Mouse (Mus musculus) brain, adult 2 months (tissue): Measurements from ENCODE around the gene Esrrg.

Source experiments
- DNase-seq: peaks from one replicate; pipeline ENCODE4 v3.0.0; 2011; ENCODE audit warnings: low read depth, low spot score

Gene Esrrg

DNA sequence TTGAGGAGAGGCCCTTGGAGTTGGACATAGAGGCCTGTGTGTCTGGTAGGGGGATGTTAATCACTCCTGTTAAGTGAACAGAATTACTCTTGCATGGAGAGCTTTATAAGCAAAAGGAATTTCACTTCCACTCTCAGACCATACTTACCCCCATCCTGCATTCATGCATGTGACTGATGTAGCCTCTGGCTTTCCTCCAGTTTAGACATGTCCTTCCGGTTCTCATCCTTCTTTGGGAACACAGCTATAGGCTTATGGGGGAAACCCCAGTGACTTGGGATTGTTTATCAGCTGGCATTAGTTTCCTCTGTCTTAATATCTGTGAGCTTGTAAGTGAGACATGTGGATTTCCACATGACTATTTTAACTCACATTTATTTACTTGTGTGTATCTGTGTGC lies 217.5 kb downstream of the Esrrg start:
- DNase-seq, result no peak

DNA sequence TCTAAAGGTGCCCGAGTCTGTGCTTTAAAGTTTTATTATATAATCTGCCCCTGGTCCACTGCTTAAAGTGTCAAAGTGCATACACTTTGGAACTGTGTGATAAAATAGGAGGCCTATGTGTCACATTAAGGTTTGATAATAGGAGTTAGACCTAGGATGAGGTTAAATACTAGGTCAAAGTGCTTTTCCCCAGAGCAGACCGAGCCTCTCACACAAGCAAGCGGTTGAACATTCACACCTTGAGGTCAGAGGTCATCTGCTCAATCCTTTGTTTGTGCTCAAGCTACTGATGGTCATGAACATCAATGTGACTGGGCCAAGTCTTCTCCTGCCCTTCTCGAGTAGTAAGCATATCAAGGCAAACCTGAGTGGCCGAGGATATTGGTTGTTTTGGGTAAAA lies 218.3 kb downstream of the Esrrg start:
- DNase-seq, result no peak

DNA sequence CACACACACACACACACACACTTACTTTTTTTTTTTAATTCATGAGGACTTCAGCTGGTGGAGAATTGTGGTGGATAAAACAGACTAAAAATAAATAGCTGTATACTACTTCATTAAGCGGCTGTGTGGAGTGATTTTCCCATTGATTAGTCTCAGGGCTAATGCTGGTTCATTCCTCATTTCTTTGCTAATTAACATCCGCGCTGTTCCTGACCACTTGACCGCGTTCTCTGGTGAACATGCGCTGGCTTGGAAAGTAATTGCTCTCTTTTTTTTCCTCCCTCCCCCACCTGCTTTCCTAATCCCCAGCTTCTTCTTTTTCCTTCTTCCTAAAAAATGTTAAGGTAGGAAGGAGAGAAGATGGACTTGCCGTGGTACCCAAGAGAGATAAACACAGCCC lies 222.3 kb downstream of the Esrrg start:
- no peak for DNase-seq

DNA sequence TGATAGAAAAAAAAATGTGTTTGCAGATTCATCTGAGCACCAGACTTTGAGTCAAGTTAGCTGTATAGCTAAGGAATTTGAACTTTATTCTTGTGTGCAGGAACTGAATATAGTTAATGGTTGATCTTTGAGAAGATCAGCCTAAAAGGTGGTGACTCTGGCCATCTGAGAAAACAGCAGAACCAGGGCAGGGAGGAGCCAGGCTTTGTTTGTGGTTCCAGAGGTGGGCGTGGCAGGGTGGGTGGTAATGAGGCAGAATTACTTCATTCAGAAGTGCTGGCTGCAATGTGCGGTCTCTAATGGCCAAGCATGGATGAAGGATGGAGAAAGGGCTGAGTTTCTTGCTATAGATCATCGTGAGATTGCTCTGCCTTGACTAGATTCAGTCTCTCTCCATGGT lies 224.3 kb downstream of the Esrrg start:
- DNase-seq, result no peak

DNA sequence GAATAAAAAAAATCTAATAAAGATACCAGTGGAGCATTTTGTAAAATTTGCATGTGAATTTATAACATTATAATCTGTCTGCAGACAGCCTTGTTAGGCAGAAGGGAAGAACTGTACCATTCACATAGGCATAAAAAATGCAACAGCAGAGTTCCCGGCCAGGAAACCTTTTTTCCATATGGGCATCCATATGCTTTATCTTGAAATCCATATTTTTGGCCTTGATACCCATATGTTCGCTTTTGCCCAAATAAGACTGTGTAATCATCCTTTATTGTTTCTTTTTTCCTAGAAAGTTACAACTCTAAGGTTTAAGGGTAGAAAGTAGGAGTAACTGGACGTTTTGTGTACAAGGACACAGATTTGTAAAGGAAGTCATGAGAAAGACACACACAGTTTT lies 226.0 kb downstream of the Esrrg start:
- DNase-seq, result peak; percentile 61

DNA sequence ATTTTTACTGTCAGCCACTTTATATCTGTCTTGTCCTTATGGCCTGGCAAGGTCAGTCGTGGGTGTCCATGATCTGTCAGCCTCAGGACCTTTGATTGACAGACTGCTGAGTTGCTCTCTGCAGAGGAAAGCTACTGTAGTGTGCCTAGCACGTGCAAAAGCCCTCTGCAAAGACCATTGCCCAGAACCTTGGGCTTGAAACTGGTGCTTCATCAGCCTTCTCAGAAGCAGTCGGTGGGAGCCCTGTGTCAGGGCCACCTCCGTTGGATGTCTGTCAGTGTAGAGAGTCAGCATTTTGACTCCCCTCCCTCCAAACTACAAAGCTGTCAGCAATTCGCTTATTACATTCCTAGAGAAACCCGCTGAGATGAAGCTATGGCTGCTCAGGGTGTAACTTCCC lies 227.8 kb downstream of the Esrrg start:
- DNase-seq, result no peak

DNA sequence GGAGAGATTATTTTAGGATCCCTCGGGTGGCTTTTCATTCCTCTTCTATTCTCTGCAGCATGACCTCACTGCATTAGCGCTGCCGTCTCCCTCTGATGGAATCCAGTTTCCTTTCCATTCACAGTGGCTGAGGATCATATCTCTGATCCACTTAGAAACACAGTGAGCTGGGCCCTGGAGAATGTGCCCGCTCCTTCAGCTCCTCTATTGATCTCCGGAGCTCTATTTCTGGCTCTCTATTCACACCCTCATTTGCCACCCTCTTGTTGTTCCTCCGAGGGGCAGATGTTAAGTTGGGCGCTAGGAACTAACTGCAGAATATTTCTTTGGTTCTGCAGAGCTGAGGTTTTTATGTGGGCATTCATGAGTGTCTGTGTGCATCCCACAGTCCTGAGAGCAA lies 228.3 kb downstream of the Esrrg start:
- peak; percentile 71 for DNase-seq

DNA sequence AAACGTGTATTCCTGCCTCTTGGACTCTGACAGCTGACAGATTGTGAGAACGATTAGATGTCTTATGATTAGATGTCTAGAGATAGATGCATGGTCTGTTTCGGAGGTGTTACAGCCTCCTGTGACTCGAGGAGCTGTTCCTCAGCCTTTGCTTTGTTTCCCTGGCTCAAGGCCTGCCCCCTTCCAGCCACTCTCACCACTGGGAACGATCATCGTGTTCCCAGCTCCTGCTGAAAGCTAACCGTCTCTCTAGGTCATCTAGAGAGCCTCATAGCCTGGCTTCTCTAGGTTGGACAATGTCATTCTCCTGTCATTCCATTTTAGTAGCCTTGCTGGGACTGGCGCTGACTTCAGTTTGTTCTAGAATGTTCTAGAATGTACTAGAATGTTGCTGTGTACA lies 233.0 kb downstream of the Esrrg start:
- no peak for DNase-seq

DNA sequence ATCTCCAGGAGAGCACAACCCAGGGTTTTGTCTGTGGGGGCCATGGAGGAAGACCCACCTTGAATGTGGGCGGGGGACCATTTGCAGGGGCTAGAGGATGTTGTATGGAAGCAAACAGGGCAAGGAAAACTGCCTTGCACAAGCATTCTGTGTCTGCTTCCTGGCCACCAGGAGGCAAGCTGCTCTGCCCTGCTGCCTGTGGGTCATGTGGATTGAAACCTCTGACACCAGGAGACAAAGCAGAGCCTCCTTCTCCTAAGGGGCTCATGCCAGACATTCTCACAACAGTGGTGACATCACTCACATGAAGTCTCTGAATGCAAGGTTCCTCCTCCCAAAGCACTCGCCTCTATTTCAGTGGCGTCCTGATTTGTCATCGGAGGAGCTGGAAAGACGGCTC lies 234.1 kb downstream of the Esrrg start:
- no peak for DNase-seq

DNA sequence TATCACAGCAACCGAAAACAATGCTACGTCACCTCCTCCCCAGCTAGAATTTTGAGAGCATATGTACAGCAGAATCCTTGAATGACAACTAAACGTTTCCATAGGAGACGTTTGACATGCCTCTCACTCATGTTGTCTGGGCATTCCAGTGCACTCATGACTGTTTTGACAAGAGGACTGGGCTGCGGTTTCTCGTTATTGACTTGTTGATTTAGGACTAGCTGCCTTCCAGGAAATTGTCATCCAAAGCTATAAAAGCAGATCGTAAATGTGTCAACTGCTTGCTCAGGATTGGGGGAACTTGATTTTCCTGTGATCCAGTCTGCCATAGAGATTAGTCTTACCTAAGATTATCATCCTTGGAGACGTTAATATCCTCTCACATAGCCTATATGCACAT lies 245.6 kb downstream of the Esrrg start:
- no peak for DNase-seq

DNA sequence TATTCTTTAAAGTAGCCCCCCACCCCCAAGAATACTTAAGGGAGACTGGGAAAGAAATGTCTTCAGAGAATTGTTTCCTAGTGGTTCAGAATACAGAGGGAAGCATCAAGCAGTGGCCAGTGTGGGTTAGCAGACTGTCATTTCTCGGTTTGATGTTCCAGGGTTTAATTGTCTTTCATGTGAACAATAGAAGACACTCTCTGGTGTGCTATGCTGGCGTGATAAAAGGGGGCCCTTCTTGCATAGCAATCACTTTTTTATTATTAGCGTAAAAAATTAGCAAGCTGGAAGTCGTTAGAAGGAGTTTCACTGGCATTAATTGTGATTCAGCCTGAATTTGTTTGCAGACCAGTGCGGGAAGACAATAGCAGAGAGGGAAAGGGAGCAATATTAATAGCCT lies 253.7 kb downstream of the Esrrg start:
- no peak for DNase-seq

DNA sequence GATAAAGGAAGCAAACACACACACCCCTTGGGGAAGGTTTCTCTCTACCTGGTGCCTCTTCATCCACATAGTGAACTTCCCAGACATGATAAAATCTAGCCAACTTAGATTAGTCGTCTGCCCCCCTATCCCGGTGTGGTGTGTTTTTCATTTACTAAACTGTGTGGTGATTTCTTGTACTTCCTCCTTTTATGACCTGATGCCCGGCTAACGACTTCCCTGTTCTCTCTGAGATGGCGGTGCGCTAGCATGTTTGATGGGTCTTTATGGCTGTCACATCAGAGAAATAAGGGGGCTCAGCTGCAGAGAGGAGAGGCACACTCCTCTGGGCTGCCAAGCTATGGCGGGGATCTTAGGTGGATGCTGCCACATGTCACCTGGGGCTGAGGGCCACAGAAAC lies 259.8 kb downstream of the Esrrg start:
- DNase-seq, result no peak

DNA sequence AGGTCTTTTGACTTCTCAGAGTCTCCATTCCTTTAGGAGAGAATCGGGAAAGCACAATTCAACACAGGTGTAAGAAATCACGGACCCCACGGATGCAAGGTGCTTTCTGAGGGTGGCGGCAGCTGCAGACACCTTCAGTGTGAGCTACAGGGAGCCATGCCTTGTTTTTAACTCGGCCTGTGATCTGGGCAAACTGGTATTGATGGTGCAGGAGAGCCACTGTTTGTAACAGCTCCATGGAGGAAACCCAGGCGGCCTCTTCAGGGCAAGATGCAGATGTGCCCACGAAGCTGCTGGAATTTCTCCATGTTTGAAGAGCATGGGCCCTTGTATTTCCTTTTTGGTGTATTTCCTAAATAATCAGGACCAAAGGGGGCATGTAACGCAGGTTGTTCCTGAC lies 263.6 kb downstream of the Esrrg start:
- no peak for DNase-seq

DNA sequence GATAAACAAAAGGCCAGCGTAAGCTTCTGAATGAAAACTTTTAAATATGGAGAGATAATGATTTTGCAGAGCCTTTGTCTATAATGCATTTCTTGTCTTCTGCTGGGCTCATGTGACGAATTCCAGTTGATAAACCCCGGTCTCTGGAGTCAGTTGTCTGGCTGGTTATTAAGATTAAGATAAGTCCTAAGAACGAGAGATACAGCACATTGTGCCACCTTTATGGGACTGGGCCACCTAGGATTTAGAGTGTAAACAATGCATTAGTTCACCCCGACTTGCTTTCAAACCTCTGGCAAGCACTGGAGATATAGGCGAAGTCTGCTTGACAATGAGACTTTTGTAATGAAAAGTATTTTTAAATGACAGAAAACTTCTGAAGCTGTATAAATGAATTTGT lies 264.2 kb downstream of the Esrrg start:
- no peak for DNase-seq

DNA sequence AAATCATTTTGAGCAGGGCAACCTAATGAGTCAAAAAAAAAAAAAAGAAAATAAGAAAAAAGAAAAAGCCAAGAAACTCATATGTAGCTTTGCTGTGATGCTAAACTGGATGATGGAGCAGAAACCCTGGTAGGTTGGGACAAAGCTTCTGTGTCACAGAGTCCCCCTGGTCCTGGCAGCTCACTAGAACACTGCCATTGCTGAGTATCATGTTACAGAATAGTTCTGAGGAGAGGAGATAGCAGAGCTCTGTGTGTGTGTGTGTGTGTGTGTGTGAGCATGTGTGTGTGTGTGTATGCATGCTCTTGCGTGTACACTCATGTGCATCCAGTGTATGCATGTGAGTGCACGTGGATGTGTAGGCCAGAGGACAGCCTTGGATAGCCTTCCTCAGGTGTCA lies 265.2 kb downstream of the Esrrg start:
- no peak for DNase-seq

DNA sequence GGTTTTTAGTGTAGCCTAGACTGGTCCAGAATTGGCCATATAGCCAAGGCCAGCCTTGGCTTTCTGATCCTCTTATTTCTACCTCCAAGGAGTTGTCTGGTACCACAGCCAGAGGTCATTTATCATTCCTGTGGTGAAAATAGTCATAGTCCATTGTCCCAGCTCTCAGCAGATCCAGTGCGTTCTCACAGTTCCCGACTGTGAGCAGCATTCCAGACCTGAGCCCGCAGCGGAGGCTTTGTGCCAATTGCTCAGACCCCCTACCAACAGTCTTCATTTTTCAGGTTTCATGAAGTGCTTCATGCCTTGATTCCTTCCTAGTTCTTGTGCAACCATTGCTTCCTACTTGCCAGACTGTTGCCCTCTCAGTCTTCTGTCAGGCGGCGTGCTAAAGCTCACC lies 278.7 kb downstream of the Esrrg start:
- no peak for DNase-seq

DNA sequence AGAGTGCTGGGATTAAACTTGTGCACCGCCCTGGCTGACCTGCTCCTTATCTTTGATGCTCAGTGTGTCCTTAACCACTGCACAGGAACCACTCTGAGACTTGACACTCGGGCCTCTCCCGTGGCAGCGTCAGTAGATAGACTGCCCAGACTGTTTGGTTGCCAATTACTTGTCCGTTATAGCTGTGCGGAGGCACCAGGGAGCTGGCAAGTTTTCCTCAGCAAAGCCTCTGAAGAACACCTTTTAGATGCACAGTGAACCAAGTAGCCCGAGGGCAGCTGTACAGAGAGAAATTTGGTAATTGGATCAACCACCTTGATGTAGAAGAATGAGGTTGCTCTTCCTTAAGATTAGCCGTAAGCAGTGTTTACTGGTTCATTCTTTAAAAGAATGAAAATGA lies 279.6 kb downstream of the Esrrg start:
- DNase-seq, result no peak

DNA sequence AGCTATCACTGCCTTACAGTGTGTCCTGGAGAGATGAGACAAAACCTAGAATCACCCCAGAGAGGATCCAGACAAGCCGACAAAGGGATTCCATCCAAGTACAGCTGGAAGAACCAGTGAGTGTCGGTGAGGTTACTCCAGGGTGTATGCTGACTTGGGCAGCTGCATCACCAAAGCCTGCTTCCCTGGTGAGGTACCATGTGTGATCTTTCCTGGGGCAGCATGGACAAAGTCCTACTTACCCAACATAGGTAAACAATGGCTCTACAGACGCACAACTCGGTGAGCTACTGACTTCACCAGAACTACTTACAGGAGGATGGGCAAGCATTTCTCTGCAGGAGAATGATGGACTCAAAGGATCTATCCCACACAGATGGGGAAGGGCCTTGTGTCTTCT lies 280.5 kb downstream of the Esrrg start:
- no peak for DNase-seq

DNA sequence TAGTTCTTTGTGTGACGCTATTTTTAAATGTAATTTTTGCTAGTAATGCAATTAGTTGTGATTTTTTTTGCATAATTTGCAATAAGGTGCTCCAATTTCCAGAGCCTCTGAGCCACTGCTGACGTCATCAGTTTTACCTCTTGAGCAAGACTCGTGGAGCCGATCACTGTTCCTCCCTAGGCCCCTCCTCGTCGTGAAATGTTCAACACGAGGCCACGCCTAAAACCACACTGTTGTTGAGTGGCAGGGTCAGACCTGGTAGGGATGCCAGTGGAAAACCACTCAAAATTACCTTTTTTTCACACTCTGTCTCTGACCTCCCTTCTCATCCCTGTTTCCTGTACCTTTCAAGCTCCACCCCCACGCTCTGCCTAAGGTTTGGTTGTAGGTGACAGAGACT lies 282.7 kb downstream of the Esrrg start:
- DNase-seq, result no peak

DNA sequence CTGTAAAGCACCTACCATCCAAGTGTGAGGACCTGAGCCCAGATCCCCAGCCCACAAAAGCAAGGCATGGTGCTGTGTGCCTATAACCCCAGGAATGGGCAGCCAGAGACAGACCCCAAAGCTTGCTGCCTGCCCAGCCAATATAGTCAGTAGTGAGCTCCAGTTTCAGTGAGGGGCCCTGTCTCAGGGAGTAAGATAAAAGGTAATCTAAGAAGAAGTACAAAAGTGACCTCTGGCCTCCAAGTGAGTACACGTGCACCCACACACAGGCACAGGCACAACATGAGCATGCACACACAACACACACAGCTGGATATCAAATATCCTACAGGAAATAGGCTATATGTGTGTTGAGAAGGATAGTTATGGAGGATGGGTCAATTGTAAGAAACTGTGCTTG lies 286.9 kb downstream of the Esrrg start:
- DNase-seq, result no peak

DNA sequence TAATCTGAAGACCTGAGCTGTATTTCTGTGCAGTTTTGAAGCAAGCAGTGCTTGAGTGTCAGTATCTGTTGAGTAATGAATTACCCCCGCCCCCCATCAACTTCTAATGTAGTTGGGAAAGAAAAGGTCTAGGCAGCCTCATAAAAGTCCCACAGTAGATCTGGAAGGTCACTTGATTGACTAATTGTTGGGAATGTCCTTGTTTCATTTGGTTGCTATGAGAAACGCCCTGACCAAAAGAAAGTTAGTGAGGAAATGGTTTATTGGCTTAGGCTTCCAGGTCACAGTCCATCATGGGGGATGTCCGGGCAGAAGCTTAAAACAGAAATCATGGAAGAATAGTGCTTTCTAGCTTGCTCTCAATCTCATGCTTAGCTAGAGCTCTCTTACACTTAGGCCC lies 287.7 kb downstream of the Esrrg start:
- DNase-seq, result no peak

DNA sequence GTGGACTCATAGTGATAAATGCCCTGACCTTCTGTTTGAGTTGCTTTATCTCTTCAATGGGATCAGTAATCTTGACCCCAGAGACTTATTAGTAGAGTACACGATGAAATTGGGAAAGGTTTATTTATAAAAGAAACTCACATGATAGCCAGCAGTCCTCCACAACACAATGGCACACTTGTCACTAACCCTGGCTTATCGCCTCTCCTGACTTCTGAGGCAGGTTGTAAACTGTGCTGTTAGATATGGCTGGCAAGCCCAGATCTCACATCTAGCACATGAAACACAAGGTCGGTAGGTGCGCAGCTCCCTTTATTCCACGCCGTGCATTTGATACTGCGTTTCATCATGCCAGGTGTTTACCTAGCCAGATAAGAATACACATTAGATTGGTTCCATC lies 288.3 kb downstream of the Esrrg start:
- DNase-seq, result no peak

DNA sequence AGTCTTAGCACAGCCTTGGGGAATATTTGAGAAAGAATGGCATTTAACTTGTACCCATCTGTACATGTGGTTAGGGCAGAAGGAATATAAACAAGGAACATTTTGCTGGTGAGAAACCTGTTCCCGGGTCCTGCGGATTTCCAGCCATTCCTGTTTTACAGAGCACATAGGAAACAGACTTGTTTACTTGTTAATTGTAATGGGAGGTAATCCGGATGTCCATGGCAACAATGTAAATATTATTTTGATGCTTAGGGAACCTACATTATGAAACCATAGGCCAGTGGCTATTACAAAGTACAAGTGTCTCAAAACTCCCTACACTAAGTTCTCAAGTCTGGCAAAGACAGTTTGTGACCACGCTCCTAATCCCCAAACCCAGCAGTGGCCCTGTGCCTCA lies 290.9 kb downstream of the Esrrg start:
- DNase-seq, result no peak

DNA sequence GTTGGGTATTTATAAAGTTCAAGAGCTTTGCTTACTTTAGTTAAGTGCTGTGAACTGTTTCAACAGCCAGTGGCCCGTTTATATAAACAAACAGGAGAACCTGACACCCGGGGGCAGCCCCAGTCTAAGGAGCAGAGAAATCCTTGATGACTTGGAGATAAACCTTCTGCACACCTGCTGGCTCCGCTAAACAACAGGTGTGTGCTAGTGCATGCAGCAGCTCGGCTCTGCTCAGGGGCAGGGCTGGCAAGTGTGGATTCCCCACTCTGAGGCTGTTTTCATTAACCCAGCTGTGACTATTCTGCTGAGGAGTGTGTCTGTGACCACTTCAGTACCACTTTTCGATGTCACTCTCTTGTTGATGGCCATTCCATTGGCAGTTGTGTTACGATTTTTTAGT lies 292.2 kb downstream of the Esrrg start:
- DNase-seq, result no peak

DNA sequence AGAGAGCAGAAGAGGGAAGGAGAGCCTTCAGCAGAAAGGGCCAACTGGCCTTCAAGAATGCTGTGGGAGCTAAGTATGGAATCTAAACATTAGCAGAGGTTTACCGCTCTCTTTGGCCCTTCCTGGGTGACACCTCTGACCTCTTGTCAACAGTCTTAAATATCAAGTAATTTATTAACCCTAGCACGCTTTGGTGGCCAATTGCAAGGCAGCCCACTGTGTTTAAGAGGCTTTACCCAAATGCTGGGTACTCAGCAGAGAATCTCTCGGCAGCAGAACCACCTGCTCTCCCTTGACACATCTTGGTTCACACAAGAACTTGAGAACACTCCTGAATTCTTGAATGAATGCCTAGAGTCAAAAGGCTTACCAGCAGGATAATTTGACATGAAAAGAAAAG lies 293.6 kb downstream of the Esrrg start:
- DNase-seq, result no peak
